Mouse (Mus musculus) brain, adult 2 months (tissue): Measurements from ENCODE around the gene Vmn2r69.

ENCODE experiments used
- DNase-seq: peaks from one replicate; pipeline ENCODE4 v3.0.0; 2011; ENCODE audit warnings: low read depth, low spot score

Gene Vmn2r69

DNA sequence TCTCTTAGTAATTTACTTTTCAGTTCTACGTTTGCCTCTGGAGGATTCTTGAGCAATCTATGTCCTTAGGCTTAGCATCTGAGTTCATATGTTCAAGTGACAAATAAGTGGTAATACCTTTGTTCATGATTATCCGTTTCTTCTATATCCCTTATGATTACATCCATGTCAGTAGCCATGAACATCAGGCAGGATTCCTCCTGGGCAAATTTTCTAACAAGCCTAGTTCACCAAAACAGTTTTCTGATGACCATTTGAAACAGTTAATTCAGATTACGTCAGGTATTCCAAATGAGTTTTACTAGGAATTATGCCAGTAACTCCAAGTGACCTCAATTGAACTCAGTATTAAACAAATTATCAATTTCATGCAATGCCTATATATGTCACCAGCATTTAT, at the start of gene Vmn2r69:
Gene Vmn2r69 (minus strand): TSS at position 101 of the 400 bp plus-strand sequence.
- no peak for DNase-seq
